Mouse (Mus musculus) gastrocnemius, adult 18-20 months (tissue): ENCODE results near the gene Hpdl. TPM values are rescaled to one million over a fixed set of nuclear protein-coding genes. Genes with fewer than 3 reads are reported as not detected.

Experiments used
- DNase-seq: peaks from one replicate; pipeline ENCODE4 v3.0.0; 2021; ENCODE audit warnings: low spot score
- total RNA-seq, 2 experiments: library from RNA; stranded (reverse); gene quantifications; 2 replicates each; pipeline ENCODE4 v1.2.3; 2021

The Hpdl gene
- total RNA-seq, 2 experiments from 2014 or later = 1.1 to 1.6 TPM

- no peak for DNase-seq
Observed at GRCm38 (mm10) chr4:116799901-116800300, 21.6 kb downstream of the Hpdl start.

GRCm38 (mm10) chr4:116796442-116797110 lies 24.9 kb downstream of the Hpdl start:
- peak; percentile 37 for DNase-seq

- DNase-seq = no peak
Observed at GRCm38 (mm10) chr4:116794273-116794672, 27.2 kb downstream of the Hpdl start.

- no peak for DNase-seq
Observed at GRCm38 (mm10) chr4:116792453-116792852, 29.1 kb downstream of the Hpdl start.

- peak; percentile 84 for DNase-seq
Observed at GRCm38 (mm10) chr4:116788956-116789355, 32.6 kb downstream of the Hpdl start.

- DNase-seq = peak; percentile 32
Observed at GRCm38 (mm10) chr4:116787985-116788760, 33.3 kb downstream of the Hpdl start.

- DNase-seq = no peak
Observed at GRCm38 (mm10) chr4:116786587-116786986, 34.9 kb downstream of the Hpdl start.

- DNase-seq = no peak
Observed at GRCm38 (mm10) chr4:116782171-116782570, 39.3 kb downstream of the Hpdl start.

GRCm38 (mm10) chr4:116781366-116781765 lies 40.1 kb downstream of the Hpdl start:
- DNase-seq = no peak

GRCm38 (mm10) chr4:116780541-116780940 lies 41.0 kb downstream of the Hpdl start:
- DNase-seq = no peak

GRCm38 (mm10) chr4:116777079-116777478 lies 44.4 kb downstream of the Hpdl start:
- DNase-seq = no peak

- no peak for DNase-seq
Observed at GRCm38 (mm10) chr4:116776391-116776790, 45.1 kb downstream of the Hpdl start.

Other genes starting within 250 kb of the Hpdl start
- 1 to 10 TPM; 1.3 to 1.7 TPM for gene Ccdc17, start 225.1 kb downstream of the Hpdl start, total RNA-seq
- gene Nasp, start 193.8 kb downstream of the Hpdl start, total RNA-seq = 10 to 100 TPM in 1 of 2 experiments, 1 to 10 TPM in 1; 9.1 to 10.6 TPM
- gene Akr1a1, start 170.0 kb downstream of the Hpdl start, total RNA-seq = 100 to 1,000 TPM; 182 to 198 TPM
- gene Prdx1, start 136.2 kb downstream of the Hpdl start, total RNA-seq = 100 to 1,000 TPM; 267 to 272 TPM
- 10 to 100 TPM; 33.3 to 34.9 TPM for gene Mmachc, start 113.3 kb downstream of the Hpdl start, total RNA-seq
- gene Ccdc163, start 113.2 kb downstream of the Hpdl start, total RNA-seq = 1 to 10 TPM; 2.2 to 2.6 TPM
- 1 to 10 TPM; 1.6 to 1.8 TPM for gene Tesk2, start 100.8 kb downstream of the Hpdl start, total RNA-seq
- gene Toe1, start 14.1 kb downstream of the Hpdl start, total RNA-seq = 1 to 10 TPM; 3.7 to 4.7 TPM
- under 1 TPM; 0.80 to 0.88 TPM for gene Mutyh, start 14.0 kb downstream of the Hpdl start, total RNA-seq
- under 1 TPM; 0.07 to 0.19 TPM for gene Zswim5, start 55.7 kb upstream of the Hpdl start, total RNA-seq
- gene Urod, start 172.7 kb upstream of the Hpdl start, total RNA-seq = 10 to 100 TPM; 56.7 to 58.3 TPM
- gene Hectd3, start 173.6 kb upstream of the Hpdl start, total RNA-seq = 10 to 100 TPM; 13.7 to 15.3 TPM
- 10 to 100 TPM; 19.9 to 21.1 TPM for gene Eif2b3, start 197.7 kb upstream of the Hpdl start, total RNA-seq